Mouse (Mus musculus) thymus, adult 18-20 months (tissue): ENCODE measurements around the gene Nat8f4.
"Not testable (repeated sequence)": the region's sequence is repeated elsewhere in the genome, so short reads cannot be mapped to it uniquely, and the experiment has no call there.

Experiments used
- DNase-seq, 2 experiments: peaks; one replicate each; pipeline ENCODE4 v3.0.0; 2022; ENCODE audit warnings: mixed read lengths in 2 of 2

Nat8f4 gene

DNA sequence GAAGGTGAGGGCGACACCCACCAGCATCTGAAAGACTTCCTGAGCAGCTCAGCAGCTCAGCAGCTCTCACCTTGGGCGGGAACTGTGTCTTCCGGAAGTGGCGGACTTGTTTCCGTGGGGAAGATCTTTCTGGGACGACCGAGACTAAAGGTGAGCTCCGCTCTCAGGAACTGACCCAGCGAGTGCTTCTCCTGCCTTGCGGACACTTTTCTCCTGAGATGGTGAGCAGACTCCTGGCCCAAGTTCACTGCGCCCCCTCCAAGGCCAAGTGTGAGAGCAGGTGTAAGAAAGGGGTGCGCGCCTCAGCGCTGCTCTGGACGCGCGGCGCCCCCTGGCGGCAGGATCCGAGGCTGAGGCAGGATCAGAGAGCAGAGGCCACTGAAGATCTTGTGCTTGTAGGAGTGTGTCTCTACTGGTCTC lies at the start of gene Nat8f4:
TSS of gene Nat8f4 (minus strand) at position 243 of the 420 bp plus-strand sequence.
- DNase-seq: peak; percentile 66 to 73

DNA sequence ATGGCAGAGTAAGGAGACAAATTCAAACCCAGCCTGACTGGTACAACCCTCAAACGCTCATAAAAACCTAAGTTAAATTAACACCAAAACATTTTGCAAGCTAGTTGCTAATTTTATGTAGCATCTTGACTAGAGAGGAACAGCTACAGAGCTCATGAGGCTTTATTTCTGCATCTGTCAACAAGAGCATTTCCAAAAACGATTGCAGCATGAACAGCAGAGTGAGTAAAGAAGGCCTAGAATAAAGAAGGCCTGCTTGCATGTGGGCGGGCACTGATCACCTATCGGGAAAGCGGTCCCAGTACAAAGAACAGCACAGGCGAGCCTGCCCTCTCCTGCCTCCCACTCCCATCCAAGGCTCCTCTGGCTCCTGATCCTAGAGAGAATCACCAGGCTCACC lies 43.9 kb upstream of the Nat8f4 start:
- no peak for DNase-seq

DNA sequence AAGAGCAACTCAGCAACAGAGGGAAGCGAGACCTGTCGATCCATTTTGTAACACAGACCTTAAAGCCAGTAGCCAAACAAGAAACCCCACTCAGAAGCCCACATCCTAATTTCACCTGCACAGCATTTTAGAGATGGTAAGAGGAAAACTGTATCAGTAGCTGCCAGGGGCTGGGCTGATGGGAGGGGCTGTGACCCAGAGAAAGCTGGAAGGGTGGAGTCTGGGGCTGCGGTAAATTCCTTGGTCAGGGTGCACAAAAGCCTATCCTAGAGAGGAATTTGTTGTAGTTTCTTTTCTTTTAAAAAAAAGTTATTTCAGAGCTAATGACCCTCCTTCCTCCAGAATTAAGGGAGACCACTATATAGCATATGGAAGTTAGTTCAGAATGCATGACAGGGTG lies 37.8 kb upstream of the Nat8f4 start:
- DNase-seq: no peak

DNA sequence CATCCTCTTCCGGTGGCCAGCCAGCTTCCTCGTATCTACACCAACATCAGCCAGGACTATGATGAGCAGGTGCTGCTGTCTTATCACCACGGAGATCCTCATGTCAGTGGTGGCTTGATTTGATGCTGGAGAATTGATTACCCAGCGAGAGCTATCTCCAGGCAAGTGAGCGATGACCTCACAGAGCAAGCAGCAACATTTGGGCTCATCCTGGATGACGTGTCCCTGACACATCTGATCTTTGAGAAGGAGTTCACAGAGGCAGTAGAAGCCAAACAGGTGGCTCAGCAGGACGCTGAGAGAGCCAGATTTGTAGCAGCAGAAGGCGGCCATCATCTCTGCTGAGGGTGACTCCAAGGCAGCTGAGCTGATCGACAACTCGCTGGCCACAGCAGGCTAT lies 34.0 kb upstream of the Nat8f4 start:
- no peak for DNase-seq

DNA sequence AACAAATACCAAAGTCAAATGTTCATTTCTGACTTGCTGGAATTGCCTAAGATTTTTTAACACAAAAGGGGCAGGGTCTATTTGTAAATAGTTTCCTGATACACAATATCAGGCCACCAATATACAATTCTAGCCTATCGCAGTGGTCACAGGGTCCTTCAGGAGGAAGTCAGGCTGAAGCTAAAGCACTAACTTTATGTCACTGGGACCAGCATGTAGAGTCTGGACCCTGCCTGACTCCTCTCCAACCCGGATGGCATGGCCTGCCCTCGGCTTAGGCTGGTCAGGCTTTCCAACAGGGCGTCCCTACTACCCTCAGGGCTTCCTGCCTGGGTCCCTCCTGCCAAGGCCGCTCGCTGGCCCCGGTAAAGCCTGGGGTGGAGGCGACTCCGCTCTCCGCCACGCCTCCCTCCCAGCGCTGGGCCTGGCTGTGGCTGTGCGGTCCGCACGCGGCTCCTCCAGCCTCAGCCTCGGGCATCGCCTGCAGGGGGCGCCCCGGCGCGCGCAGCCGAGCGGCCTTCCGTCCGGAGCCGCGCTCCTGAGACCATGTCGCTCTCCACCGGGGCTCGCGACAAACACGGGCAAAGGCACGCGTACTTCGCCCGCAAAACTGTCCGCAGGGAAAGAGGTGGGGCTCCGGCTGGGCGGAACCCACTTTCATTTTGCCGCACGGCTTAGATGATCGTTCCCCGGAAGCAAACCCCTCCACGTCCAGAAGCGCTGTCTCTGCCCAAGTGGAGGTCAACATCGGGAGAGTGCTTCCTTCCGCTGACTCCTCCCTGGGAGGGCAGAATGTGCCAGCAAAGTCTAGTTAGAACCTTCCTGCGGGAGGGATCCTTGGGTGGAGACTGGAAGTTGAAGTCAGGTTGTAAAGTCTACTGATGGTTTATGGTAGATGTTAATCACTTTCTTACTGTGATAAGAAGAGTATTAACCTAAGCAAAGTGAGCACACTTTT lies 32.1 kb upstream of the Nat8f4 start:
- peak; percentile 59 to 60 for DNase-seq

DNA sequence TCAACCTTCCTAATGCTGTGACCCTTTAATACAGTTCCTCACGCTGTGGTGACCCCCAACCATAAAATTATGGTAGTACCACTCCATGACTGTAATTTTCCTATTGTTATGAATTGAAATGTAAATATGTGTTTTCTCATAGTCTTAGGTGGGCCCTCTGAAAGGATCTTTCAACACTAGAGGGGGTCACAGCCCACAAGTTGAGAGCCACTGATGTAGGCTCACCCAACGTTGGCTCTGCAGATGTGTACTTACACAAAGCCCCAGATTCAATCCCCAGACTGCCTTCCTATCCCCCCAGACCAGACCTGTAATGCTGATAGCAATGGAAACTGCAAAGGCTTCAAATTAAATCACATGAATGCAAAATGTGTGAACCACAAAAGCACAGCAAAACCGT lies 31.0 kb upstream of the Nat8f4 start:
- no peak for DNase-seq

DNA sequence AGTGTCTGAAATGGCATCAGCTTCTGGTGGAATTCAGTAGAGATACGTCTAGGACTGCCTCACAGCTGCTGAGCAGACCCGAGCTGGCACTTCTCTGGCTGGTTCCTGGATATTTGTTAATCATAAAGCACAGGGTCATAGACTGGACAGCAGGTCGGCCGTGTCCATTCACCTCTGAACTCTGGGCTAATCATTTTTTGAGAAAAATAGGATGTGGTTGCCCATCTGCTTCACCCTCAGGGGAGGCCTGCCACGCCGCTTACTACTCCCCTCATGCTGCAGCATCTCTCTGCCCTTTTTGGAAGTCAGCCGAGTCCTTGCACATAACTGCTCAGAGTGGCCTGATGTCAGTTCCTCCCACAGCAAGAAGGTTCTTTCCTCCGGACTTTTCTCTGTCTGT lies 29.4 kb upstream of the Nat8f4 start:
- DNase-seq: no peak

DNA sequence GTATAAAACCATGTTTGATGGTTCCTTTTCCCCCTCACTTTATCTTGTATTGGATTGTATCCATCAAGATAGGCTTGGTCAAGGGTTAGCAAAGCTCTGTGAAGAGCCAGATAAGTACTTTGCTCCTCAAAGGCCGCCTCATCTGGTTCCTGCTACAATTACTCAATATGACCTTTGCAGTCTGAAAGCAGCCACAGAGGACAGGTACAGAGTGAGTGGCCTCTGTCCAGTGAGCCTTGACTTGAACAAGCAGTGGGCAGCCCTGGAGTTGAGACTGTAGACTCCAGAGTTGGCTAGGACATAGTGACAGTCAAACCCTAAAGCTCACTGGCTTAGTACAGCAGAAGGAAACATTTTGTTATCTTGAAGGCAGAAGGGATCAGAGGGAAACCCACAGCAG lies 24.6 kb upstream of the Nat8f4 start:
- no peak for DNase-seq

DNA sequence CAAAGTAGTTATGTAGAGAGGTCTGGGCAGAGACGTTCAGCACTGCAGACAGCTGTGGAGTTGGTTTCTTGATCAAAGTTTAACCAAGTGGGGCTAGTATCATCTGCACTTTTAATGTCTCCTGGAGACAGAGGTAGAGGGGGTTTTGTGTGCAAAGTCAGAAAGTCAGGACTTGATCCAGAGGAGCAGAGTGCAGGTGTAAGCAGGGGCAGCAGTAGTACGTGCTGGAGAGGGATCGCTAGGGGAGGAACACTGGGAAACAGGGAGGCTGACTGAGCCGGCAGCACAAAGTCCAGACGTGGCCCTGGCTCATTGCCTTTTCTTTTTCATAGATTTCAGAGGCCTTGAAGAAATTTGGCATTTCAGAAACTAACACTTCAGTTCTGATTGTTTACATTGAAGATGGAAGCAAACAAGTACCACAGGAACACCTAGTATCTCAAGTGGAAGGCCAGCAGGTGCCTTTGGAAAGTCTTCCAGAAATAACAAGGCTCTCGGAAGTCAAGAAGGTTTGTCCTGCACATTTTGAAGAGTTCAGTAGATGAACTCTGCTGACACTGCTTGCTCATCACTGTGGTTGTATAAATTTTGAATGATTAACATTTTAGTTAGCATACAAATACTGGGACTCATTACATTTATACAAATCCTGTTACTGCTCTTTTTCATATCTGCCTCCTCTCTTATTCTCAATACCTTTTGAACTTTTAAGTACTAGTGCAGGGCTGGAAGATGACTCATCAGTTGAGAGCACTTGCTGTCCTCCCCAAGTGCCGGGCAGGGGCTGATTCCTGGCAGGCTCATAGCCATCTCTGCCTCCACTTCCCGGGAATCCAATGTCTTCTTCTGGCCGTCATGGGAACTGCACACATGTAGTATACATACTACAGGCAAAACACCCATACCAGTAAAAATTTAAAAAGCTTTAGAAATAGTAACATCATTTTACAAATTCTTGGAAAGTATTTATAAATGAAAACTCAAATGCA lies 23.1 kb upstream of the Nat8f4 start:
- DNase-seq: no peak

DNA sequence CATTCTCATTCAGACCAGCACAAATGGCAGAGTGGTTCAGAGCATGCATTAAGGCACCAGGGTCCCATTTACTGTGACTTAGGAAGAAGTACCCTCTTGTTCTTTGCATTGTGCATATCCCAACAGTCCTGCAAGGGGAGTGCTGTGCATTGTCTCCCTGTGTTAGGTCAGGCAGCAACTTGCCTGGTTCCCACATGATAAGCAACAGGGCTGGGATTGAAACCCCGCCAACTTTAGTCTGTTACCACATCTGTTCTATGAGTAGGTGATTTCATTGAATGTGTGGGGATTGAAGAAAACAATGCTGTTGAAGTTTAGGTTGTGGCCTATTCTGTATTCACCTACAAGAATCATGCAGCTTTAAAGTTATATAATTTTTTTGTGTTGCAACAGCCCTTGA lies 22.0 kb upstream of the Nat8f4 start:
- DNase-seq: no peak

DNA sequence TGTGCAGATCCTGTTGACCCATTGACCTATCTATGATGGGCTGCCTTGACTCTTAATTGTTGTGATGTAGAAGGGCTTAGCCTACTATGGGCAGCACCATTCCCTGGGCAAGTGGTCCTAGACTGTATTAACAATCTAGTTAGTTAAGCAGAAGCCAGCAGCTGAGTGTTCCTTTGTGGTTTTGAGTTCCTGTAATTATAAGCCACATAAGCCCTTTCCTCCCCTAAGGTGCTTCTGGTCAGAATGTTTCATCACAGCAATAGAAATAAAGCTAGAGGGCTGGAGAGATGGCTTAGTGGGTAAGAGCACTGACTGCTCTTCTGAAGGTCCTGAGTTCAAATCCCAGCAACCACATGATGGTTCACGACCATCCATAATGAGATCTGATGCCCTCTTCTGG lies 19.0 kb upstream of the Nat8f4 start:
- DNase-seq: no peak

DNA sequence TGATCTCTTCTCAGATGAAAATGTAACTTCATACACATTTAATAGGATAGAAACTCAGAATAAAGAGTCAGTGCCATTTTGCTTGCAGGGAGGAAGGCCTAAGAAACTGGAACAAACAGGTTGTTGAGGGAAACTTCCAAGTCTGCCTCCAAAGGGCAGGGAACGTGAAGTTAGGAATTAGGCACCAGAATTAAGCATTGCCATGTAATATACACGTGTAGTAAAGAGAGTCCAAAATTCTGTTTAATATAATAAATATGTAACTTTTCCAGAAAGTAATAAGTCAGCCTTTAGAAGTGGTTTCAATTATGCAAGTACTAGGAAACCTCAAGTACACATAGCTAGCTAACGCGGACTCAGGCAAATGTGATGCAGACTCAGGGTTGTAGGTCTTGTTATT lies 14.7 kb upstream of the Nat8f4 start:
- no peak for DNase-seq

DNA sequence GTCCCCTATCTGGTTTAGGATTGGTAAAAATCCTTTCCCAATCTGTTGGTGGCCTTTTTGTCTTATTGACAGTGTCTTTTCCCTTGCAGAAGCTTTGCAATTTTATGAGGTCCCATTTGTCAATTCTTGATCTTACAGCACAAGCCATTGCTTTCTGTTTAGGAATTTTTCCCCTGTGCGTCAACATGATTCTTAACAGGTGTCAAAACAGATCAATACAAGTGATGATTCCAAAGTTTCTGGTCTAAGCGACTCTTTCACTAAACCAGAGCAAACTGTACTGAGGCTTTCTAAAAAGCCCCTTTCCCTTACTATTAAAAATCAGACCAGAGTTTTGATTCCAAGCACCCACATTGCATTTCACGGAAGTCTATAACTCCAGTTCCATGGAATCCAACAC lies 13.7 kb upstream of the Nat8f4 start:
- not testable (repeated sequence) for DNase-seq

DNA sequence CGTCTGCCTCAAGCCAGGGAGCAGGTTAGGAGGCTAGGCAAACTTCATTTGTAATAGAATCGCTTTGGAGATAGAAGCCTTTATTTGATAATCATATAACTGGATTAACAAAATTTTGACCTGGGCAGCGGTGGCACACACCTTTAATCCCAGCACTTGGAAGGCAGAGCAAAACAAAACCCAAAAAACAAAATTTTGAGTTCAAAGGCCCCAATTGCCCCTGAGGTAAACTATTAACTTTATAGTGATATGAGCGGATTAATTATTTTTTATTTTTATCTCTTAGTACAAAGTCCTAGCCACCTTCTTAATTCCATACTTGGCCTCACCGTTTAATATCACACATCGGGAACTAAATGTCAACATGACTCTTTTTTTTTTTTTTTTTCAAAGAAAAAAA lies 11.9 kb upstream of the Nat8f4 start:
- DNase-seq: no peak

DNA sequence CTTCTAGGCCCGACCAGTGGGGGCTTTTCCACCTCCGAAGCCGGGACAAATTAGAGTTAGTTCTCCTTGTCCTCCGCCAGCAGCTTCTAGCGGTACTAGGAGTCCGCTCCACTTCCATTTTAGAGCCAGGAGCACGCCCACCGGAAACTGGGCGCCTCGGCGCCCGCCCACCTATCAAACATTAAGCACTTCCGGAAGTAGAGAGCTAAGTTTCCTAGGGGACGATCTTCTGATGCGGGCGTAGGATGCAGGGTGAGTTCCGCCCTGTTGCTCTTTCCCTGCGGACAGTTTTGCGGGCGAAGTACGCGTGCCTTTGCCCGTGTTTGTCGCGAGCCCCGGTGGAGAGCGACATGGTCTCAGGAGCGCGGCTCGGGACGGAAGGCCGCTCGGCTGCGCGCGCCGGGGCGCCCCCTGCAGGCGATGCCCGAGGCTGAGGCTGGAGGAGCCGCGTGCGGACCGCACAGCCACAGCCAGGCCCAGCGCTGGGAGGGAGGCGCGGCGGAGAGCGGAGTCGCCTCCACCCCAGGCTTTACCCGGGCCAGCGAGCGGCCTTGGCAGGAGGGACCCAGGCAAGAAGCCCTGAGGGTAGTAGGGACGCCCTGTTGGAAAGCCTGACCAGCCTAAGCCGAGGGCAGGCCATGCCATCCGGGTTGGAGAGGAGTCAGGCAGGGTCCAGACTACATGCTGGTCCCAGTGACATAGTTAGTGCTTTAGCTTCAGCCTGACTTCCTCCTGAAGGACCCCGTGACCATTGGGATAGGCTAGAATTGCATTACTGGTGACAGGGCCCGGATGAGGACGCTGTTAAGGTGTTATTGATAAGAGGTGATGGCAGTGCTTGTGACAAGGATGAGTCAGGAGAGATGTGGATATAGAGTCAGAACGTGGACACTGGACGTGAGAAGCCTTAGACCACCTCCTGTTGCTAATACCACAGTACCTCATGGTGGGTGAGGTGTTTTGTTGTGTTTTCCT lies 11.1 kb upstream of the Nat8f4 start, which contains the start of gene Nat8f1:
TSS of gene Nat8f1 (minus strand) at position 149 of the 975 bp plus-strand sequence.
- DNase-seq: peak; percentile 74 to 80

DNA sequence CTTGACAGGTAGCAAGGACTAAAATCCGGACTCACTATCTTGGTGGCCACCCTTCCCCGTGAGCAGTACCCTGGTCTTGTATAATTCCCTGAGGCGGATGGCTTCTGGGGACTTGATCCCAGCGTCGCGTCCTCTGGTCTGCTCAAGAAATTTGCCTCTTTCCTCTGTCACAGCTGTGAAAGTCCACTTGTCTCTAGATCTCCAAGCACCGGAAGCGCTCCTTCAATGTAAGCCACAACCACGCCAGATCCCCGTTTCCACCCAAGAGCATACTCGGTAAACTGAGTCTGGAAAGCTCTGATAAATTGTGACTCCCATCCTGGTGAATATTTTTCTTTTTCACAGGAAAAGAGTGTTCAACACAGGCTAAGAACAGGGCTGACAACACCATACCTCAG lies 10.5 kb upstream of the Nat8f4 start:
- no peak for DNase-seq

DNA sequence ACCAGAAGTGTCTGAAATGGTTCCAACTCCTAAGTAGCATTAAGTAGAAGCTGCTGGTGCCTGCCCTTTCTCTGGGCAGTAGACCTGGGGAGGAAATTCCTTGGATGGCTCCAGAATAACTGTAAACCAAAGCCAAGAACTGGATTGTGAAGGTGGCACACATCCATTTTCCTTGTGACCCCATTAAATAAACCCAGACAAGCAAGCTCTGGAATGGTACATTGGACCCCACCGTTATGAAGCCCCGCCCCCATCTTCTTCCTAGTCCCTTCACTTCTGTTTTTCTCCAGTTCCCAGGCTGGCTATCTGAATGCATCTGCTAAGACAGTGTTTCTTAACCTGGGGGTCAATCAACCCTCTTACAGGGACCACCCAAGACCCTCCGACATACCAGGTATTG lies 6.9 kb upstream of the Nat8f4 start, which contains the start of gene Tprkb:
TSS of gene Tprkb (plus strand) at position 279 of the 400 bp plus-strand sequence.
- no peak for DNase-seq

DNA sequence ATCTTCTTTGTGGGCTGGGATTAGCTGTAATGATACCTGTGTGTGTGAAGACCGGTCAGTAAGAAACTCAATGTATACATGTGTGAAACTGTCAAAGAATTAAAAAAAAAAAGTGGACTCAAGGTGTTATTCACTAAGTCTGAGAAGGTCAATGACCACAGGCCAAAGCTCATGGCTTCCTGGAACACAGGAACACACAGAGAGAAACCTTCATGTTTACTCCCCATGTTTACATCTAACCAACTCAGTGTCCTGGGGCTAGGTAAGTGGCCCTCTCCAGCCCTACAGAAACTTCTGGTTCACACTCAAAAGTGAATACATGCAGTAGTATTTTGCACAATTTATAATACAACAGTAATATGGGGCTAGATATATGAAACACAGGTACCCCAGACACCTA lies 5.0 kb upstream of the Nat8f4 start:
- no peak for DNase-seq

DNA sequence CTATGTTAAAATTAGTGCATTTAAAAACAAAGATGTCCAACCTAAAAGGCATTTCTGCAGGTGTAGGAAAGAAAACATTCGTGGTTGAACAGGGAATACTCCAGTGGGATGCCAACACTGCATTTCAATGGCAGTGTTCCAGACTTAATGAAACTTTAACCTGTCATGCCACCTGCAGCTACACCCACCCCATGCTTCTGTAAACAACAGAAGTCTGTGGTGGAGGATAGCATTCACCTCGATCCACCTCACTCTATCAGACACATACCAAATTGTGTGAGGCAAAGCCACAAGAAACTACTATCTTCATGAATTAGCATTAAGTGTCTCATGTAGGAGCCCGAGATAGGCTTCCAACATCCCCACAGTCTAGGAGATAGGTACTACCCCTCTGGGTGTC lies 3.7 kb upstream of the Nat8f4 start:
- no peak for DNase-seq

DNA sequence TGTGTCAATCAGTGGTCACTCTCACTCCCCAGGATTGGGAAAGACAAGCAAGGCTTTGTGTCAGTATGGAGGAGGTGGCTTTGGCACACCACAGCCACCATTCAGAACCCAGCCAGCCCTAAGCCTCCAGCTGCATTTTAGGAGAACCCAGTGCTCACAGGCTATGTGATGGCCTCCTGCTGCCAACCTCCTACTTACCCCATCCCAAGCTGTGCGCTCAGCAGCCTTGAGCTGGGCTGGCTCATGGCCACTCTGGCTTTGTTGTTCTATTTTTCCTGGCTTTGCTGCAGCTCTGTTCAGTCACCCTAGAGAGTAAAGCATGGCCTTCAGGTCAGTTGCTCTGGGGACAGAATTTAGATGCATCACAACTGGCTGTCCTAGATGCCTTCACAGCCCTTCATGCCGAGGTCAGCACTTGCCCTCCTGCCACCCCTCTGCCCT lies 2.2 kb upstream of the Nat8f4 start:
- DNase-seq: not testable (repeated sequence)

DNA sequence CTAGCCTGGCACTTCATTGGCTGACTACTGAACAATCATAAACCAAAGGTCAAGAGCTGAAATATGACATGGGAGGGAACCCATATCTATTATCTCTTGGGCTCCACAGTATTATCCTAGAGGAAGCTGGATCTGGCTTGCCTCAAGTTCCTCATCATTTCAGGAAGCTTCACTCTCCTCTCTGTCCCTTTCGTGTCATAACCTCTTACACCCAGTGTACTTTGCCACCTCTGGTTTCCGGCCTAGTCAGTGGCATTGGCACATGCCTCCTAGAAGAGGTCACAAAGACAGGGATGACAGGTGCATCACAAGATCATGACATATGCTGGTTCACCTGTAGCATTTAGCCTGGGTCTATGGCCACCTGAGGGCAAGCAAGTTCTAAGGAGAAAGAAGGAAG lies 2.4 kb downstream of the Nat8f4 start:
- no peak for DNase-seq
